Comparison of ENCODE assay signal across 14 mouse cellular contexts in genomic region chr11:60254308-60254707, GRCm38 (mm10). TPM values are rescaled to one million over a fixed set of nuclear protein-coding genes. Genes with fewer than 3 reads are reported as not detected.
DNase-seq lines count a peak whose midpoint lies in the region; ATAC-seq and TF ChIP-seq lines count a peak whose summit lies in the region.
"Had no signal": no experiment of that assay in that cellular context is flagged by ENCODE, and none has a peak within 500 bp of the region (broad histone marks: within the 10 kb centered on the region; RNA-seq: fewer than 3 reads in every experiment).

No protein-coding gene starts in this region.

- ATAC-seq in heart, embryonic 12.5 days (ENCODE audit: insufficient number of reproducible peaks, low FRiP score) = no peak
- ATAC-seq: inflammation-experienced regulatory T-cells, adult 6 months had no signal

- WGBS in cerebellum, adult 2 months = 34% methylated on average over 5 of the region's 5 CpGs
- 48% methylated on average over 5 of the region's 5 CpGs for WGBS in heart, embryonic 12.5 days

- H3K4me3 ChIP-seq in cerebellum, adult 2 months (replicated peaks; ENCODE audit: insufficient read depth, low read depth, low read length) = no peak overlapping the region
- H3K4me3 ChIP-seq in heart, embryonic 12.5 days = no peak overlapping the region

- DNase-seq in cerebellum, adult 2 months = peak; percentile 53 to 62
- DNase-seq in cerebellum, adult 8-10 months = no peak
- DNase-seq in heart, adult 8-10 months (ENCODE audit: low spot score) = peak; percentile 41
- DNase-seq in heart, postnatal 25 days (ENCODE audit: low spot score) = no peak
- DNase-seq in NIH3T3 (ENCODE audit: low read depth) (peak; percentile 17), liver (no peak)
- no peak for DNase-seq in embryo, embryonic 9.5 days (ENCODE audit: extremely low spot score)
- DNase-seq: B cell, adult 2 months; kidney, postnatal 25 days; lung, postnatal 4 days; thymus, adult 2 months had no signal

- H3K27me3 ChIP-seq in cerebellum, adult 2 months (ENCODE audit: control insufficient read depth, insufficient read depth, low read length) = no peaks in the 10 kb centered on the region
- no peaks in the 10 kb centered on the region for H3K27me3 ChIP-seq in heart, embryonic 12.5 days (replicated peaks)

- no peak overlapping the region for H3K27ac ChIP-seq in cerebellum, adult 2 months (ENCODE audit: insufficient read depth, low read length)
- H3K27ac ChIP-seq in heart, embryonic 12.5 days (ENCODE audit: poor library complexity, severe bottlenecking) = peak overlapping the region; percentile 50
- H3K27ac ChIP-seq: liver, embryonic 14.5 days had no signal

- TF ChIP-seq POLR2A in cerebellum, adult 2 months (IDR thresholded peaks at IDR 0.05; ENCODE audit: borderline replicate concordance, insufficient read depth, low read length) = no peak

- intact Hi-C loops in heart, postnatal 25 days (cut with DNase I) = loop anchor here (5.0 kb wide), 1 partner anchor 52 kb away; no protein-coding TSS in a partner anchor

- 0 out of 2 replicates have a peak, but pooled peaks cover 3% of the 10 kb centered on the region for H3K9me3 ChIP-seq in heart, embryonic 12.5 days (replicated peaks)

- peaks cover 30% of the 10 kb centered on the region for H3K36me3 ChIP-seq in heart, embryonic 12.5 days

- TF ChIP-seq CTCF in cerebellum, adult 2 months (IDR thresholded peaks at IDR 0.05; ENCODE audit: borderline replicate concordance, insufficient read depth, low read depth, low read length) = no peak

- no peak overlapping the region for H3K4me2 ChIP-seq in heart, embryonic 12.5 days

- H3K4me1 ChIP-seq in cerebellum, adult 2 months (ENCODE audit: control insufficient read depth, insufficient read depth, low read length) = peaks cover 41% of the 10 kb centered on the region
- H3K4me1 ChIP-seq in heart, embryonic 12.5 days (replicated peaks) = peaks cover 56% of the 10 kb centered on the region

- H3K9ac ChIP-seq in heart, embryonic 12.5 days = no peak overlapping the region
- H3K9ac ChIP-seq: liver, embryonic 14.5 days had no signal

RNA-seq across cellular contexts. Expression of gene Srebf1, which starts 31.9 kb away (rescaled TPM):
- 56.1 and 66.3 TPM in 2 replicates for polyA plus RNA-seq in cerebellum, adult 2 months (2012; rRNA removed)
- total RNA-seq in heart, adult 8-10 months (2022) = 10 to 100 TPM; 31.0 to 42.3 (median 36.5) TPM
- total RNA-seq in heart, postnatal 25 days (2021) = 10 to 100 TPM; 30.7 to 38.3 TPM
- polyA plus RNA-seq in heart, embryonic 12.5 days (2016; fragmentation: Nextera tagmentation; extraction: Ambion mirVana) = 39.7 and 41.1 TPM in 2 replicates

Comparison
In these comparisons a context has a peak if more than half of its experiments do, and no peak if none do; other contexts are left out.
1. DNase-seq: peak in cerebellum, adult 2 months (2 of 2), heart, adult 8-10 months (single experiment) and NIH3T3 (single experiment); none in cerebellum, adult 8-10 months (single experiment), heart, postnatal 25 days (single experiment), liver (single experiment) and embryo, embryonic 9.5 days (single experiment).